Mouse (Mus musculus) lung, postnatal 0 days (tissue): Measurements from ENCODE around the gene Cyb5r1. TPM values are rescaled to one million over a fixed set of nuclear protein-coding genes. Genes with fewer than 3 reads are reported as not detected.

Source experiments
- ATAC-seq: fragments of 200-750 bp; cut with Nextera tagmentation; 2 replicates; pipeline ENCODE4 v1.8.0; 2017; ENCODE audit warnings: moderate library complexity
- DNase-seq: peaks from one replicate; pipeline ENCODE4 v3.0.0-alpha.2; 2016; ENCODE audit warnings: low spot score
- H3K27ac ChIP-seq: fragments of 300-500 bp; sonication (generic); 2 replicates; pipeline ENCODE4 v1.5.1; 2014; ENCODE audit warnings: antibody characterized with exemption, mild to moderate bottlenecking, low read length, mixed read lengths
- H3K27me3 ChIP-seq: fragments of 300-500 bp; sonication (generic); replicated peaks from 2 replicates; pipeline ENCODE4 v1.6.1; 2014; ENCODE audit warnings: low read length, mixed read lengths; ENCODE audit not compliant: insufficient read depth
- H3K36me3 ChIP-seq: fragments of 300-500 bp; sonication (generic); 2 replicates; pipeline ENCODE4 v1.6.1; 2014; ENCODE audit warnings: low read length, mixed read lengths; ENCODE audit not compliant: insufficient read depth
- H3K4me1 ChIP-seq: fragments of 300-500 bp; sonication (generic); 2 replicates; pipeline ENCODE4 v1.6.1; 2014; ENCODE audit warnings: antibody characterized with exemption, low read depth, low read length, mixed read lengths; ENCODE audit not compliant: insufficient read depth
- H3K4me2 ChIP-seq: fragments of 300-500 bp; sonication (generic); replicated peaks from 2 replicates; pipeline ENCODE4 v1.6.1; 2014; ENCODE audit warnings: low read depth, mild to moderate bottlenecking, low read length, moderate library complexity, mixed read lengths
- H3K4me3 ChIP-seq: fragments of 300-500 bp; sonication (generic); 2 replicates; pipeline ENCODE4 v1.5.1; 2014; ENCODE audit warnings: low read depth, low read length
- H3K9ac ChIP-seq: fragments of 300-500 bp; sonication (generic); replicated peaks from 2 replicates; pipeline ENCODE4 v1.6.1; 2014; ENCODE audit warnings: low read depth, mild to moderate bottlenecking
- H3K9me3 ChIP-seq: fragments of 300-500 bp; sonication (generic); 2 replicates; pipeline ENCODE4 v1.6.1; 2016; ENCODE audit warnings: low read length, mixed read lengths
- CTCF ChIP-seq: IDR thresholded peaks from 2 replicates; pipeline ENCODE4 v1.5.1; 2016; ENCODE audit warnings: antibody characterized with exemption, mild to moderate bottlenecking
- EP300 ChIP-seq: IDR thresholded peaks from 2 replicates; pipeline ENCODE4 v1.6.1; 2016; ENCODE audit warnings: antibody characterized with exemption, mild to moderate bottlenecking, control low read depth
- WGBS: fragments of 180-500 bp; shearing (Covaris S2); extraction: QIAGEN DNeasy Blood & Tissue Kit; methylation state at CpG from one replicate; pipeline ENCODE4 v1.1.7; 2014; 5-methylcytosine and 5-hydroxymethylcytosine counted together
- polyA plus RNA-seq: library from polyadenylated mRNA; unstranded; fragments of >200 nt; fragmentation: Nextera tagmentation; extraction: Ambion mirVana; gene quantifications from 2 replicates; pipeline ENCODE4 v1.2.1, GENCODE M21; 2015

Gene Cyb5r1
- polyA plus RNA-seq, 1 experiment from 2014 or later = 15.3 TPM

- peaks cover 16% of the 10 kb centered on the region; the same call in 1 of the 2 replicates for H3K36me3 ChIP-seq
- H3K27ac ChIP-seq = no peak overlapping the region
- H3K9me3 ChIP-seq = no peaks in the 10 kb centered on the region
- DNase-seq = no peak
- no peaks in the 10 kb centered on the region for H3K27me3 ChIP-seq
- 91% methylated on average over 1 of the region's 1 CpGs for WGBS
- no peak overlapping the region for H3K4me3 ChIP-seq
- H3K4me1 ChIP-seq = peaks cover 5% of the 10 kb centered on the region; the same call in 1 of the 2 replicates
- TF ChIP-seq CTCF (no peak), EP300 (no peak)
- H3K9ac ChIP-seq = no peak overlapping the region
- ATAC-seq = no peak
- no peak overlapping the region for H3K4me2 ChIP-seq
These were observed 55.2 kb downstream of the Cyb5r1 start for GRCm38 (mm10) chr1:134460294-134461284.

Other genes with a start within 250 kb of the Cyb5r1 start
- 550 and 782 TPM in 2 replicates for gene Chil1, start 223.4 kb upstream of the Cyb5r1 start, polyA plus RNA-seq
- 0.18 and 0.38 TPM in 2 replicates for gene Mybph, start 212.1 kb upstream of the Cyb5r1 start, polyA plus RNA-seq
- 4.8 and 4.9 TPM in 2 replicates for gene Adora1, start 170.1 kb upstream of the Cyb5r1 start, polyA plus RNA-seq
- not detected in 2 replicates for gene Myog, start 115.6 kb upstream of the Cyb5r1 start, polyA plus RNA-seq
- gene Ppfia4, start 72.6 kb upstream of the Cyb5r1 start, polyA plus RNA-seq = 4.5 TPM in 2 replicates
- 42.9 and 44.8 TPM in 2 replicates for gene Tmem183a, start 43.6 kb upstream of the Cyb5r1 start, polyA plus RNA-seq
- gene 4933406M09Rik, start 19.6 kb upstream of the Cyb5r1 start, polyA plus RNA-seq = 0.06 TPM in 1 of 2 replicates, not detected in the other
- 123 and 126 TPM in 2 replicates for gene Adipor1, start 9.8 kb downstream of the Cyb5r1 start, polyA plus RNA-seq
- gene Klhl12, start 50.0 kb downstream of the Cyb5r1 start, polyA plus RNA-seq = 11.3 and 12.8 TPM in 2 replicates
- 28.0 and 29.1 TPM in 2 replicates for gene Rabif, start 89.1 kb downstream of the Cyb5r1 start, polyA plus RNA-seq
- gene Mgat4e, start 144.1 kb downstream of the Cyb5r1 start, polyA plus RNA-seq = not detected in 2 replicates
- 33.3 and 37.5 TPM in 2 replicates for gene Kdm5b, start 154.6 kb downstream of the Cyb5r1 start, polyA plus RNA-seq
- 0.14 TPM in 2 replicates for gene Syt2, start 241.1 kb downstream of the Cyb5r1 start, polyA plus RNA-seq